Mouse (Mus musculus) E14TG2a.4 (cell line): ENCODE measurements at regions not wholly inside any gene's neighbourhood (a gene's known extent, or its start where the extent isn't known, plus 50 kb on each side); places are given as distances from the start of the nearest gene placed in this dataset.

ENCODE experiments used
- CTCF ChIP-seq: conservative IDR thresholded peaks from 2 replicates; pipeline ENCODE4 v1.5.1; 2014; ENCODE audit warnings: low read length
- NANOG ChIP-seq: IDR thresholded peaks from 2 replicates; pipeline ENCODE4 v1.6.1; 2014; ENCODE audit warnings: borderline replicate concordance, low read length, mixed read lengths

GRCm38 (mm10) chr12:12802396-12802795 lies 139.3 kb downstream of the Mycn start:
- TF ChIP-seq CTCF (no peak), NANOG (no peak)
